Mouse (Mus musculus) hindbrain, embryonic 10.5 days (tissue): Measurements from ENCODE around the gene Ctf1. TPM values are rescaled to one million over a fixed set of nuclear protein-coding genes. Genes with fewer than 3 reads are reported as not detected.

Experiments
- microRNA counts: library from miRNA; unstranded; fragments of <30 nt; microRNA quantifications from one replicate; lab custom pipeline; 2017
- polyA plus RNA-seq: library from polyadenylated mRNA; unstranded; fragments of >200 nt; fragmentation: Nextera tagmentation; extraction: Ambion mirVana; gene quantifications from 2 replicates; pipeline ENCODE4 v1.2.1, GENCODE M21; 2016

Gene Ctf1
- polyA plus RNA-seq, 1 experiment from 2014 or later = 5.1 TPM

MicroRNAs within 50 kb of the gene (microRNA counts, 519-probe panel; counts per million panel counts)
- 1,255 counts per million, percentile 77 among the panel's probes with 10 or more counts for microRNA mmu-miR-762 (lab: Ali Mortazavi, UCI)

Other genes starting within 250 kb of the Ctf1 start
- 9.0 and 12.0 TPM in 2 replicates for gene Fbrs, start 233.5 kb upstream of the Ctf1 start, polyA plus RNA-seq
- gene Srcap, start 200.8 kb upstream of the Ctf1 start, polyA plus RNA-seq = 54.9 and 71.4 TPM in 2 replicates
- gene Gm42715, start 193.2 kb upstream of the Ctf1 start, polyA plus RNA-seq = 16.5 and 18.1 TPM in 2 replicates
- 7.9 and 13.7 TPM in 2 replicates for gene Tmem265, start 151.3 kb upstream of the Ctf1 start, polyA plus RNA-seq
- 47.0 and 54.1 TPM in 2 replicates for gene Phkg2, start 139.4 kb upstream of the Ctf1 start, polyA plus RNA-seq
- gene Ccdc189, start 124.1 kb upstream of the Ctf1 start, polyA plus RNA-seq = 15.7 and 16.5 TPM in 2 replicates
- 57.8 and 58.8 TPM in 2 replicates for gene Rnf40, start 124.0 kb upstream of the Ctf1 start, polyA plus RNA-seq
- 34.5 and 36.7 TPM in 2 replicates for gene Zfp629, start 96.9 kb upstream of the Ctf1 start, polyA plus RNA-seq
- 55.9 and 56.6 TPM in 2 replicates for gene Bcl7c, start 3.8 kb upstream of the Ctf1 start, polyA plus RNA-seq
- gene Ctf2, start 19.4 kb downstream of the Ctf1 start, polyA plus RNA-seq = 0.26 and 0.37 TPM in 2 replicates
- gene Fbxl19, start 31.8 kb downstream of the Ctf1 start, polyA plus RNA-seq = 8.6 and 8.9 TPM in 2 replicates
- 10.3 and 11.9 TPM in 2 replicates for gene Orai3, start 57.1 kb downstream of the Ctf1 start, polyA plus RNA-seq
- 16.5 and 18.7 TPM in 2 replicates for gene Setd1a, start 63.9 kb downstream of the Ctf1 start, polyA plus RNA-seq
- not detected in 2 replicates for gene Gm49388, start 72.9 kb downstream of the Ctf1 start, polyA plus RNA-seq
- 7.4 and 7.8 TPM in 2 replicates for gene Hsd3b7, start 87.9 kb downstream of the Ctf1 start, polyA plus RNA-seq
- 15.2 and 21.6 TPM in 2 replicates for gene Stx4a, start 111.6 kb downstream of the Ctf1 start, polyA plus RNA-seq
- gene Stx1b, start 111.8 kb downstream of the Ctf1 start, polyA plus RNA-seq = 5.0 and 8.5 TPM in 2 replicates
- 19.0 and 19.2 TPM in 2 replicates for gene Zfp646, start 163.5 kb downstream of the Ctf1 start, polyA plus RNA-seq
- gene Zfp668, start 164.1 kb downstream of the Ctf1 start, polyA plus RNA-seq = 41.4 and 42.3 TPM in 2 replicates
- 0.51 and 1.1 TPM in 2 replicates for gene Prss53, start 178.2 kb downstream of the Ctf1 start, polyA plus RNA-seq
- not detected in 2 replicates for gene Gm21974, start 182.7 kb downstream of the Ctf1 start, polyA plus RNA-seq
- gene Vkorc1, start 182.9 kb downstream of the Ctf1 start, polyA plus RNA-seq = 49.7 and 54.7 TPM in 2 replicates
- 115 and 123 TPM in 2 replicates for gene Bckdk, start 191.3 kb downstream of the Ctf1 start, polyA plus RNA-seq
- gene Kat8, start 199.8 kb downstream of the Ctf1 start, polyA plus RNA-seq = 50.4 TPM in 2 replicates
- gene Prss8, start 217.4 kb downstream of the Ctf1 start, polyA plus RNA-seq = 5.3 and 9.7 TPM in 2 replicates
- 10.4 and 11.6 TPM in 2 replicates for gene Prss36, start 234.0 kb downstream of the Ctf1 start, polyA plus RNA-seq